Mouse (Mus musculus) myocyte (in vitro differentiated cells): ENCODE data around the gene Kidins220. TPM values are rescaled to one million over a fixed set of nuclear protein-coding genes. Genes with fewer than 3 reads are reported as not detected.
A peak's percentile ranks its signal among the peaks of the same experiment; 100 is the strongest.

Experiments
- H3K27me3 ChIP-seq: one replicate; pipeline ENCODE4 v1.6.1; 2011; ENCODE audit not compliant: control insufficient read depth, insufficient read depth, insufficient read length
- H3K36me3 ChIP-seq: one replicate; pipeline ENCODE4 v1.6.1; 2011; ENCODE audit not compliant: control insufficient read depth, insufficient read depth
- H3K4me2 ChIP-seq: one replicate; pipeline ENCODE4 v1.6.1; 2011; ENCODE audit warnings: low read depth, control low read depth
- H3K4me3 ChIP-seq: one replicate; pipeline ENCODE4 v1.5.1; 2011; ENCODE audit warnings: mild to moderate bottlenecking, control low read depth, moderate library complexity
- H3K79me2 ChIP-seq: one replicate; pipeline ENCODE4 v1.6.1; 2011; ENCODE audit not compliant: control insufficient read depth, insufficient read depth
- H3ac ChIP-seq: one replicate; pipeline ENCODE4 v1.6.1; 2011; ENCODE audit not compliant: control insufficient read depth, insufficient read length
- E2F4 ChIP-seq: IDR thresholded peaks from one replicate; pipeline ENCODE4 v1.6.1; 2011; ENCODE audit warnings: mild to moderate bottlenecking, control low read depth, moderate library complexity; ENCODE audit not compliant: insufficient read depth
- MAX ChIP-seq: IDR thresholded peaks from one replicate; pipeline ENCODE4 v1.6.1; 2011; ENCODE audit warnings: low read depth, mild to moderate bottlenecking, control low read depth
- MYOD1 ChIP-seq, 3 experiments: IDR thresholded peaks; one replicate each; pipeline ENCODE4 v1.6.1; 2011; ENCODE audit warnings: control low read depth in 2 of 3, low read depth in 2 of 3, mild to moderate bottlenecking in 2 of 3, moderate library complexity in 1 of 3; ENCODE audit not compliant: insufficient read length in 2 of 3, control insufficient read depth in 1 of 3
- MYOG ChIP-seq, 3 experiments: IDR thresholded peaks; one replicate each; pipeline ENCODE4 v1.6.1; 2011; ENCODE audit warnings: control low read depth in 2 of 3, low read depth in 2 of 3, mild to moderate bottlenecking in 2 of 3; ENCODE audit not compliant: insufficient read length in 2 of 3, control insufficient read depth in 1 of 3, insufficient read depth in 1 of 3
- POLR2A ChIP-seq: IDR thresholded peaks from one replicate; pipeline ENCODE4 v1.6.1; 2011; ENCODE audit warnings: low read depth, mild to moderate bottlenecking, control low read depth, moderate library complexity; ENCODE audit not compliant: insufficient read length
- POLR2AphosphoS2 ChIP-seq: IDR thresholded peaks from one replicate; pipeline ENCODE4 v1.6.1; 2011; ENCODE audit warnings: low read depth, control low read depth; ENCODE audit not compliant: insufficient read length
- REST ChIP-seq: IDR thresholded peaks from one replicate; pipeline ENCODE4 v1.6.1; 2011; ENCODE audit warnings: mild to moderate bottlenecking, control low read depth, moderate library complexity; ENCODE audit not compliant: insufficient read depth, insufficient read length
- SRF ChIP-seq: IDR thresholded peaks from one replicate; pipeline ENCODE4 v1.6.1; 2011; ENCODE audit warnings: low read depth; ENCODE audit not compliant: control insufficient read depth, insufficient read length
- TCF12 ChIP-seq: IDR thresholded peaks from one replicate; pipeline ENCODE4 v1.6.1; 2011; ENCODE audit warnings: mild to moderate bottlenecking, control low read depth; ENCODE audit not compliant: poor library complexity, insufficient read depth, severe bottlenecking
- TCF3 ChIP-seq: IDR thresholded peaks from one replicate; pipeline ENCODE4 v1.6.1; 2011; ENCODE audit warnings: low read depth, control low read depth; ENCODE audit not compliant: insufficient read length
- USF1 ChIP-seq: IDR thresholded peaks from one replicate; pipeline ENCODE4 v1.6.1; 2011; ENCODE audit warnings: low read depth, mild to moderate bottlenecking, control low read depth, moderate library complexity
- polyA plus RNA-seq: library from polyadenylated mRNA; unstranded; fragments of >200 nt; fragmentation: generic; extraction: Trizol; gene quantifications from one replicate; pipeline ENCODE4 v1.2.1, GENCODE M21; 2012; ENCODE audit warnings: missing spikeins

The Kidins220 gene
- polyA plus RNA-seq, 1 experiment: 33.3 TPM

DNA sequence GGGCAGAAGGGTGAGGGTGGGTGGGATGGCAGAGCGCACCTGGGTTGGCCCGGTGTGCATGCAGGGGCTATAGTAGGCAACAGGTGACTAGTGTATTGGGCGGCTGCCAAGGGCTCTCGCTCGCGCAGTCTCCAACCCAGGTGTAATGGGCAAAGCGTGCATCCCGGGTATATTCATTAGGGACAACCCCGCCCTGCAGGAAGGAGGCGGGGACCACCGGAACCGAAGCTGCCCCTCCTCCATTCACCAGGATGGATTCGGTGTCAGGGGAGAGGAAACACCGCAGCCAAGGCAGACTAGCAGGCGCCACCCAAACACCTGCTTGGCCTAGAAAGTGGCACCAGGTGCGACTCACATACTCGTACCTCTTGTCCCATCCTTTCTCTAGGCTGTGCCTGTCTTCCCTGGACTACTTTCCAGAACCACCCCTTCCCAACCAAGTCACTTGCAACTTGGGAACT lies 118.1 kb downstream of the Kidins220 start:
- Histone ChIP-seq H3K36me3 (no peaks in the 10 kb centered on the region), H3K79me2 (peaks cover 19% of the 10 kb centered on the region), H3K4me3 (no peak overlapping the region), H3ac (no peak overlapping the region), H3K4me2 (peak overlapping the region; percentile 66), H3K27me3 (no peaks in the 10 kb centered on the region)
- TF ChIP-seq MAX (no peak), TCF3 (no peak), POLR2AphosphoS2 (no peak), REST (no peak), MYOD1 (IDR thresholded peaks at IDR 0.05; ENCODE audit: control insufficient read depth in 1 of 3, insufficient read length in 2 of 3, low read depth in 2 of 3) (no peak), SRF (no peak), TCF12 (no peak)

DNA sequence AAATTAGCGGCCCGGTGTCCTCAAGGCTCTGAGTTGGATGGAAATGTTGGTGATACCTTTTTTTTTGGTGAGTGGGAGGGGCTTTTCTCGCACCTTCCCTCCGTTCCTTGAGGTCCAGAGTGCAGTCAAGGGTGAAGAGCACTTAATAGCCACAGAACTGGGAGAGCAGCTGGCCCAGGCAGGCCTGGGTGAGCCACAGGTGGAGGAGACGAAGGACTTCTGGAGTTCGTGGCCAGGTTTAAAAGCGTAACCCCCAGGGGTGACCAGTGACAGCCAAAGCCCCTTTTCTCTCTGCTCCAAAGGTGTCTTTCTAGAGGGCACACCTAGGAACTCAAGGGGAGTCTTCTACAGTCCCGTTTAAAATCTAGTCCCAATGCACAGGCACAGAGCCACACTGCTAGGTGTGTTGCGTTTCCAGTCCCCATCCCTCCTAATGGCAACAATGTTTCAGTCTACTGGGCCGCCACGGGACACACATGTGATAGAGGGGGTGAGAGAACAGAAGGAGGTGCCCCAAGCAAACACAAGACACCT lies 118.6 kb downstream of the Kidins220 start:
- peak in 1 of 3 experiments; percentile 10 for TF ChIP-seq MYOD1 (IDR thresholded peaks at IDR 0.05; ENCODE audit: control insufficient read depth in 1 of 3, insufficient read length in 2 of 3, low read depth in 2 of 3)
- TF ChIP-seq SRF: no peak
- Histone ChIP-seq H3K27me3 (no peaks in the 10 kb centered on the region), H3K79me2 (peaks cover 19% of the 10 kb centered on the region)

DNA sequence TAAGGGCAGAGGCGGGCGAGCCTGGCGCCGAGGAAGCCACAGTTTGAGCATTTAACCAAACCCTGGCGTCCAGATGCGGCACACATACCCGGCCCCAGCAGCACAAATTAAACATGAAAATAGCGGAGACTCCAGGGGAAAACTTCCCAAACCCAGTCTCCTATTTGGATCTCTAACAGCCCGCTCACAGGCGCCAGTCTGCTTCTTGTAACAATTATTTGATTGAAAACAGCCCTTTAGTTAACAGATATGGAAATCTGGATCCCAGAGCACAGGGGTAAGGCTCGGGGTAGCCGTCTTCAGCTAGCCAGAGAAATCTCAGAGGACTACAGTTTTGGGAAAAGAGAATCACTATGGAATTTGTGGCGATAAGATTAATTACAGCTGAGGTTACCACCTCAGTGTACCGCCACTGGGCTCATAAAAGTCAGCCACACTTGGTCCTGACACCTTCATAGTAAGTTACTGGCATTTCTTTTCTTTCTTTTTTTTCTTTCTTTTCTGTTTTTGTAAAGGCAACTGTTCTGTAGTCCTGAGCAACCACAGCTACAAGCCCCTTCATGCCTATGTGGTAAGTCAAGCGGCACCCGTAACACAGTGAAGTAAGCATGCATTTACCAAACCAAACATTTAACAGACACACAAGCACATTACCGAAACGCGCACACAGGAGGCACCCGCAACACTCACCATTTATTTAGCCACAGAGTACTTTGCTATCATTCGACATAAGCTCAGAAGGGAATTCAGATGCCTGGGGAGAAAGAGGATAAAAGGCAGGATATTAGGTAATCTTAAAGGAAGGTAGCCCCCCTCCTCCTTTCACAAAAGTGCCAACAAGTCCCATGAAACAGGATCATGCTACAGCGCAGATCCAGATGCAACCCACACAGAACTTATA lies 120.1 kb downstream of the Kidins220 start:
- no peak for TF ChIP-seq MAX
- no peak for TF ChIP-seq USF1
- no peak for TF ChIP-seq SRF
- TF ChIP-seq MYOG (IDR thresholded peaks at IDR 0.05; ENCODE audit: control insufficient read depth in 1 of 3, insufficient read depth in 1 of 3, insufficient read length in 2 of 3, low read depth in 2 of 3): no peak
- TF ChIP-seq POLR2AphosphoS2: no peak
- no peak for TF ChIP-seq TCF3
- no peak for TF ChIP-seq TCF12
- TF ChIP-seq POLR2A: no peak
- no peak for TF ChIP-seq MYOD1 (IDR thresholded peaks at IDR 0.05; ENCODE audit: control insufficient read depth in 1 of 3, insufficient read length in 2 of 3, low read depth in 2 of 3)
- H3K79me2 ChIP-seq: peaks cover 19% of the 10 kb centered on the region
- peak overlapping the region; percentile 45 for H3K4me3 ChIP-seq
- no peaks in the 10 kb centered on the region for H3K36me3 ChIP-seq
- no peak overlapping the region for H3ac ChIP-seq
- no peaks in the 10 kb centered on the region for H3K27me3 ChIP-seq
- peak overlapping the region; percentile 89 for H3K4me2 ChIP-seq

More for the DNA sequence above, 118.6 kb downstream of the Kidins220 start:
- Histone ChIP-seq H3ac (no peak overlapping the region), H3K36me3 (no peaks in the 10 kb centered on the region), H3K4me3 (peak overlapping the region; percentile 45), H3K4me2 (peak overlapping the region; percentile 66)

DNA sequence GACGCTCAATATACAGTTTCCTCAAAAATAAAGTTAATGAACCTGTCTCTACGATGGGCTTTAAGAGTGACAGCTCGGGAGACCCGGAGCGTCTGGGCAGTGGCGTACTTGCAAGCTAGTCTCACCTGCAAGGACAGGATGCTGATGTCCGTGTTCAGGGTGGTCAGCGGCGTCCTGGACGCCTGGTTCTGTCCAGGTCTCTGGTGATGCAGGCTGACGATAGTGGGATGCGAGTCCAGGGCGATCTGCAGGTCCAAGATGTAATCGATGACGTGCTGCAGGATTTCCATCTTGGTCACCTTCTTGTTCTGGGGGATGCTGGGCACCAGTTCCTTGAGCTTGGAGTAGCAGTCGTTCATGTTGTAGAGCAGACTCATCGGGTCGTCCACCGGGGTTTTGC lies 120.8 kb downstream of the Kidins220 start:
- H3K27me3 ChIP-seq: no peaks in the 10 kb centered on the region
- H3K4me3 ChIP-seq: peak overlapping the region; percentile 45
- no peak overlapping the region for H3ac ChIP-seq
- no peaks in the 10 kb centered on the region for H3K36me3 ChIP-seq
- peak overlapping the region; percentile 89 for H3K4me2 ChIP-seq
- H3K79me2 ChIP-seq: peaks cover 19% of the 10 kb centered on the region
- no peak for TF ChIP-seq MAX
- no peak for TF ChIP-seq POLR2A
- TF ChIP-seq E2F4: no peak
- no peak for TF ChIP-seq USF1
- no peak for TF ChIP-seq TCF12
- no peak for TF ChIP-seq MYOD1 (IDR thresholded peaks at IDR 0.05; ENCODE audit: control insufficient read depth in 1 of 3, insufficient read length in 2 of 3, low read depth in 2 of 3)
- no peak for TF ChIP-seq MYOG (IDR thresholded peaks at IDR 0.05; ENCODE audit: control insufficient read depth in 1 of 3, insufficient read depth in 1 of 3, insufficient read length in 2 of 3, low read depth in 2 of 3)
- TF ChIP-seq SRF: no peak

DNA sequence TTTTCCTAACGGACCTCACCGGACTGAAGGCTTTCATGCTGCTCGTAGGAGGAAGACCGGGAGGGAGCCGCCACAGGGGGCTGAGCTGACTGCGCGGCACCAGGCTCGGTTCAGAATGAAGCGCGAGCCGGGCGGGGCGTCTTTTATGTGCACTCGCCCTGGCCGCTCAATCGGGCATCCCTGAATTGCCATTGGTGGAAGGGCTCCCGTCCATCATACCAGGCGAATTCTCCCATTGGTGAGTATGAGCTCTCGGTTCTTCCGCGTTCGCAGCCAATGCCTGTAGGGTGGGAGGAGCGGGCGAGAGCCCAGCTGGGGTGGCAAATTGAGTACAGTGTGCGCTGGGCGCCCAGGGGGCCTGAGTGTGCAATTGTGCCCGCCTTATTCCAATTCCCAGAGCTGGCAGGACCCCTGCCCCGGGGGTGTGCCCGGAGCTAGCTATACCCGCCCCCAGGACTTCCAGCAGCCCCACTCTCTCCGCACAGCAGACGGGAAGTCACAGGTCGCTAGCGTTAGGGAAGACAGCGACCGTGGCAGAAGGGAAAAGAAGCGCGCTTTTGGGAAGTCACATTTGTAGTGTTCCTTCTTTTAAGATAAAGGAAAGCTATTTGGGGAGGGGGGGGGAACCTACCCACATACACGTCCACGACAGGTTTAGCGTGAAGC lies 121.4 kb downstream of the Kidins220 start:
- Histone ChIP-seq H3K36me3 (no peaks in the 10 kb centered on the region), H3K4me2 (peak overlapping the region; percentile 89), H3K79me2 (peaks cover 19% of the 10 kb centered on the region), H3K4me3 (peak overlapping the region; percentile 45), H3ac (no peak overlapping the region), H3K27me3 (no peaks in the 10 kb centered on the region)
- TF ChIP-seq TCF3 (no peak), POLR2A (peak; percentile 77), POLR2AphosphoS2 (peak; percentile 82), MAX (no peak), USF1 (no peak)
